Mouse (Mus musculus) gastrocnemius, adult 2 months (tissue): Measurements from ENCODE around the gene Prr29. TPM values are rescaled to one million over a fixed set of nuclear protein-coding genes. Genes with fewer than 3 reads are reported as not detected.

Experiments used
- DNase-seq: peaks from one replicate; pipeline ENCODE4 v3.0.0; 2022
- H3K27ac ChIP-seq: fragments of 200-600 bp; 2 replicates; pipeline ENCODE4 v1.8.1; 2022; ENCODE audit warnings: mild to moderate bottlenecking
- H3K4me3 ChIP-seq: fragments of 200-600 bp; 2 replicates; pipeline ENCODE4 v1.8.1; 2022; ENCODE audit warnings: mild to moderate bottlenecking, moderate library complexity
- CTCF ChIP-seq: fragments of 200-600 bp; IDR thresholded peaks from 2 replicates; pipeline ENCODE4 v1.8.1; 2022; ENCODE audit warnings: antibody characterized with exemption, mild to moderate bottlenecking, moderate library complexity
- intact Hi-C: fragments of 180-260 bp; cut with DNase I; formaldehyde crosslinking; loops from one replicate; pipeline ENCODE4 v1.15.1; 2025
- total RNA-seq, 2 experiments: library from RNA; stranded (reverse); gene quantifications; 2 replicates each; pipeline ENCODE4 v1.2.3; 2021

The Prr29 gene
- total RNA-seq, 2 experiments from 2014 or later: 3.9 to 6.5 TPM

- Histone ChIP-seq H3K4me3 (peak overlapping the region; percentile 73), H3K27ac (peak overlapping the region; percentile 99)
- peak; percentile 89 for DNase-seq
- TF ChIP-seq CTCF: no peak
- intact Hi-C loops: loop anchor here (1.0 kb wide), 1 partner anchor 31 kb away; no protein-coding TSS in a partner anchor
These were observed 560 bp upstream of the Prr29 start for GRCm38 (mm10) chr11:106364712-106365111.

- intact Hi-C loops: loop anchor here (1.0 to 2.0 kb wide), 2 partner anchors 38 to 64 kb away; no protein-coding TSS in a partner anchor
- Histone ChIP-seq H3K27ac (peak overlapping the region; percentile 99), H3K4me3 (peak overlapping the region; percentile 73)
- peak; percentile 92 for DNase-seq
- TF ChIP-seq CTCF: peak; percentile 97
These were observed 1.0 kb downstream of the Prr29 start for GRCm38 (mm10) chr11:106366316-106366715.

- intact Hi-C loops: no loop called here
- no peak for DNase-seq
- H3K27ac ChIP-seq: peak overlapping the region; percentile 55
These were observed 8.7 kb downstream of the Prr29 start for GRCm38 (mm10) chr11:106373998-106374397.

GRCm38 (mm10) chr11:106374559-106374958, 9.3 kb downstream of the Prr29 start:
- intact Hi-C loops: no loop called here
- Histone ChIP-seq H3K27ac (peak overlapping the region; percentile 55), H3K4me3 (no peak overlapping the region)
- peak; percentile 70 for DNase-seq
- no peak for TF ChIP-seq CTCF

More at GRCm38 (mm10) chr11:106373998-106374397, 8.7 kb downstream of the Prr29 start:
- no peak overlapping the region for H3K4me3 ChIP-seq
- no peak for TF ChIP-seq CTCF

GRCm38 (mm10) chr11:106374979-106375378, 9.7 kb downstream of the Prr29 start:
- DNase-seq: no peak
- no peak for TF ChIP-seq CTCF
- intact Hi-C loops: no loop called here
- Histone ChIP-seq H3K27ac (peak overlapping the region; percentile 55), H3K4me3 (no peak overlapping the region)

- DNase-seq: no peak
- TF ChIP-seq CTCF: peak; percentile 31
- peak overlapping the region; percentile 70 for H3K4me3 ChIP-seq
- H3K27ac ChIP-seq: peak overlapping the region; percentile 86
- intact Hi-C loops: no loop called here
These were observed 15.7 kb downstream of the Prr29 start for GRCm38 (mm10) chr11:106381011-106381410.

- intact Hi-C loops: no loop called here
- DNase-seq: no peak
- peak overlapping the region; percentile 86 for H3K27ac ChIP-seq
- TF ChIP-seq CTCF: peak; percentile 36; the same call in 1 of the 2 replicates
- H3K4me3 ChIP-seq: peak overlapping the region; percentile 70
These were observed 16.6 kb downstream of the Prr29 start for GRCm38 (mm10) chr11:106381883-106382282.

- Histone ChIP-seq H3K27ac (peak overlapping the region; percentile 86), H3K4me3 (peak overlapping the region; percentile 70)
- no peak for TF ChIP-seq CTCF
- DNase-seq: no peak
- intact Hi-C loops: no loop called here
These were observed 17.2 kb downstream of the Prr29 start for GRCm38 (mm10) chr11:106382424-106382823.

GRCm38 (mm10) chr11:106383051-106383790, 17.9 kb downstream of the Prr29 start:
- Histone ChIP-seq H3K4me3 (peak overlapping the region; percentile 70), H3K27ac (peak overlapping the region; percentile 85)
- no peak for DNase-seq
- no peak for TF ChIP-seq CTCF
- intact Hi-C loops: no loop called here

- Histone ChIP-seq H3K4me3 (no peak overlapping the region), H3K27ac (no peak overlapping the region)
- intact Hi-C loops: no loop called here
- no peak for TF ChIP-seq CTCF
- DNase-seq: no peak
These were observed 21.1 kb downstream of the Prr29 start for GRCm38 (mm10) chr11:106386409-106386808.

- DNase-seq: no peak
- no peak for TF ChIP-seq CTCF
- intact Hi-C loops: no loop called here
- H3K4me3 ChIP-seq: no peak overlapping the region
- H3K27ac ChIP-seq: peak overlapping the region; percentile 59; the same call in 1 of the 2 replicates
These were observed 21.7 kb downstream of the Prr29 start for GRCm38 (mm10) chr11:106387020-106387419.

- TF ChIP-seq CTCF: no peak
- no peak within 1 kb of the TSS for H3K4me3 ChIP-seq
- intact Hi-C loops: no loop called here
- DNase-seq: no peak
- peak within 1 kb of the TSS; percentile 59 for H3K27ac ChIP-seq
These were observed 22.5 kb downstream of the Prr29 start, which contains the start of gene Icam2 for GRCm38 (mm10) chr11:106387791-106388216. Icam2 (minus strand) TSS chr11:106388075.

GRCm38 (mm10) chr11:106389611-106390010, 24.3 kb downstream of the Prr29 start:
- H3K4me3 ChIP-seq: no peak overlapping the region
- peak overlapping the region; percentile 57 for H3K27ac ChIP-seq
- TF ChIP-seq CTCF: no peak
- intact Hi-C loops: loop anchor here (10.0 kb wide), 1 partner anchor 235 kb away; no protein-coding TSS in a partner anchor
- no peak for DNase-seq
